Mouse (Mus musculus): Measurements from ENCODE around the gene Prokr2. TPM values are rescaled to one million over a fixed set of nuclear protein-coding genes. Genes with fewer than 3 reads are reported as not detected.
A peak's percentile ranks its signal among the peaks of the same experiment; 100 is the strongest.

Prokr2 gene
- polyA plus RNA-seq, 1 experiment from 2014 or later, result 0.38 TPM

DNA sequence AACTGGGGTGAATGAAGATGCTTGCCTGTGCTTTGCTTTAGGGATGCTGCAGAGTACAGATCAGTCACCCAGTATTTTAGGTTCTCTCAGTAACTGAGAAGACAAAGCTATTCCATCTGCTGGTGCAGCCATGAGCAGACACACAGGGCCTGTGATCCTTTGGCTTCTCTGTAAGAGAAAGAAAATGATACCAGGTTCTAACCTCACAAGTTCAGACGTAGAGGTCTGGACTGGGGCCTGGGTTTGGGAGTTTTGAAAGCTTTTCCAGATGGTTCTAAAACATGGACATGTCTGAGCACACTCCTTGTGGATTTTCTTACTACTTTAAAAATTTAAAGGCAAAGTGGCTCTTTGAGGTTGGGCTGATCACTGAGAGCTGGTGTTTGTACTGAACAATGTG is 10.5 kb upstream of the Prokr2 start:
- H3K9ac ChIP-seq (replicated peaks; ENCODE audit: low read depth, low read length), result no peak overlapping the region
- no peaks in the 10 kb centered on the region for H3K36me3 ChIP-seq (ENCODE audit: control insufficient read depth, insufficient read depth, low read length)
- no peaks in the 10 kb centered on the region for H3K4me1 ChIP-seq (ENCODE audit: control insufficient read depth, insufficient read depth, low read length)
- H3K27ac ChIP-seq (ENCODE audit: low read length), result no peak overlapping the region
- ATAC-seq (ENCODE audit: insufficient number of reproducible peaks, insufficient read depth, low FRiP score, low read depth), result no peak
- WGBS, result 42% methylated on average over 1 of the region's 1 CpGs
- no peaks in the 10 kb centered on the region for H3K27me3 ChIP-seq (ENCODE audit: control insufficient read depth, insufficient read depth, low read length)
- peaks cover 11% of the 10 kb centered on the region; the same call in 1 of the 2 replicates for H3K9me3 ChIP-seq (ENCODE audit: control insufficient read depth, low read depth, low read length)
- H3K4me2 ChIP-seq (replicated peaks; ENCODE audit: low read depth, low read length), result no peak overlapping the region
- no peak overlapping the region for H3K4me3 ChIP-seq (ENCODE audit: low read depth, low read length)

DNA sequence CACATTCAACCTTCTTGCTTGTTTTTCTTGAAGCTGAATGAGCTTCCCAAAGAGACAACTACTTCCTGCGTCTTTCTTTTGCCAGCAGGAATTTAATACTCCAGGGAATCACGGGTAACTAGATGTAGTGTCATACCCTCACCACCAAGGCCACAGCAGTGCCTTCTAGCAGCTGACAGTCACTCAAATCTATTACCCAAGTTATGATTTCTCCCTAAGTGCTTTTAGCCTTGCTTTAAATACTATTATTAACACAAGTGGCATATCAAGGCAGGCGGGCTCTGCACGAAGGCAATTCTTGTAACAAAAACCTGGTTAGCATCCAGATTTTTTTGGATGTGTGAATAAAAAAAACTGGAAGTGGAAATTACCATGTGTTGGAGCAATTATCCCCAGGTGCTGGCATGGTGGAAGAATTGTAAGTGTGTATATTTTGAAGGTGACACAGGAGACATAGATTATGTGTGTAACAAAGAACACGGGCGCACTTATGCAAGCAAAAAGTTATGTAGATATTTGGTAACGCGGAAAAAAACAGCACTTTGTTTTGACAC is 5.4 kb upstream of the Prokr2 start:
- Histone ChIP-seq H3K27me3 (ENCODE audit: control insufficient read depth, insufficient read depth, low read length) (no peaks in the 10 kb centered on the region), H3K36me3 (ENCODE audit: control insufficient read depth, insufficient read depth, low read length) (no peaks in the 10 kb centered on the region), H3K4me3 (ENCODE audit: low read depth, low read length) (no peak overlapping the region), H3K4me2 (replicated peaks; ENCODE audit: low read depth, low read length) (no peak overlapping the region), H3K9ac (replicated peaks; ENCODE audit: low read depth, low read length) (no peak overlapping the region), H3K4me1 (ENCODE audit: control insufficient read depth, insufficient read depth, low read length) (no peaks in the 10 kb centered on the region), H3K9me3 (ENCODE audit: control insufficient read depth, low read depth, low read length) (no peaks in the 10 kb centered on the region), H3K27ac (ENCODE audit: low read length) (no peak overlapping the region)
- WGBS, result 79% methylated on average over 8 of the region's 8 CpGs
- ATAC-seq (ENCODE audit: insufficient number of reproducible peaks, insufficient read depth, low FRiP score, low read depth), result no peak

DNA sequence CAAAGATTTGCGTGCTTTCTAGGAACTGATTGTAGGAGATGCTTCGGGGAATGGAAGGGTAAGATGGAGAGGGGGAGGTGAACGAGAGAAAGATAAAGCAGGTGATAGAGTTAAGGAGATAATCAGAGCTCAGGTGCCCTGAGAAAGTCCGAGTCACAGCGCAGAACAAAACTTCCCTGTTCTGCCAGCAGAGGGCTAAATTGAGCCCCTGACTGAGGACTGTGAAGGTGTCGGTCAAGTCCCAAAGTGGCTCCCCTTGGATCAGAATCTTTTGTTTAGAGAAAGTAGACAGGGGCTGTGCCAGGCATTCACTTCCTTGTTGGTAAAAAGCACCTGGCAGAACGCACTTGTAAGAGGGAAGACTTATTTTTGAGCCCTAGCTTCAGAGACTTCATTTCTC is 4.3 kb upstream of the Prokr2 start:
- no peak overlapping the region for H3K27ac ChIP-seq (ENCODE audit: low read length)
- H3K9ac ChIP-seq (replicated peaks; ENCODE audit: low read depth, low read length), result no peak overlapping the region
- ATAC-seq (ENCODE audit: insufficient number of reproducible peaks, insufficient read depth, low FRiP score, low read depth), result no peak
- no peaks in the 10 kb centered on the region for H3K9me3 ChIP-seq (ENCODE audit: control insufficient read depth, low read depth, low read length)
- H3K27me3 ChIP-seq (ENCODE audit: control insufficient read depth, insufficient read depth, low read length), result no peaks in the 10 kb centered on the region
- no peak overlapping the region for H3K4me2 ChIP-seq (replicated peaks; ENCODE audit: low read depth, low read length)
- H3K4me3 ChIP-seq (ENCODE audit: low read depth, low read length), result no peak overlapping the region
- 19% methylated on average over 7 of the region's 7 CpGs for WGBS
- no peaks in the 10 kb centered on the region for H3K36me3 ChIP-seq (ENCODE audit: control insufficient read depth, insufficient read depth, low read length)
- H3K4me1 ChIP-seq (ENCODE audit: control insufficient read depth, insufficient read depth, low read length), result no peaks in the 10 kb centered on the region

DNA sequence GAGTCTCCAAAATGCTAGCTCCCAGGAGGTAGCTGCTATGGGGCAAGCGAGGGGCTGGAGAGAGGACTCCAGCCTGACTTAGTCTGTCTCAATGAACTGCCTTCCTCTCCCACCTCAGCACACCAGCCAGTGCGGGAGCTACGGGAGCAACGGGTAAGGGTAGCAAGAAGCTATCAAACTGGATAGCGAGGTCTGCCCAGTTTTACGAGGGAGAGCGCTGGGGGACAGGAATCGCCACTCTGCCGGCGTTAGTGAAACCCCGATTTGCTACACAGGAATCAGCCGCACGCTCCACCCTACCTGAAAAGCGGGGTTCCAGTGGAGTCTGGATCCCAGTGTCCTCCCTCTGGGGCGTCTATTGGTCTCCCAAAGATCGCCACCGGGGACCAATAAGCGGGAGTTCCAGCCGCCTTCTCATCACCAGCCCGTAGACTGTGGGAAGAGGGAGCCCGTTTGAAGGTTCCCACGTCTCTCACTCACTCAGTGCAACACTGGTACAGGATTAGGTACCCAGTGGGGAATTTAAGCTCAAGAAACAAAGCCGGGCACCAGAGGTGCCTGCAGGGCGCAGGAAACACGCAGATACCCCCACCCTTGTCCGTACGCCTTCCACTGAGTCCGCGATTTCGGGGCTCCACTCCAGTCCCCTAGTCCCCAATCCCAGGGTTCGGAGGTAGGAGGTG is 595 bp downstream of the Prokr2 start:
- no peak for ATAC-seq (ENCODE audit: insufficient number of reproducible peaks, insufficient read depth, low FRiP score, low read depth)
- H3K27me3 ChIP-seq (ENCODE audit: control insufficient read depth, insufficient read depth, low read length), result peaks cover 3% of the 10 kb centered on the region; the same call in 1 of the 2 replicates
- H3K4me3 ChIP-seq (ENCODE audit: low read depth, low read length), result peak overlapping the region; percentile 45
- H3K4me1 ChIP-seq (ENCODE audit: control insufficient read depth, insufficient read depth, low read length), result no peaks in the 10 kb centered on the region
- H3K27ac ChIP-seq (ENCODE audit: low read length), result no peak overlapping the region
- no peaks in the 10 kb centered on the region for H3K9me3 ChIP-seq (ENCODE audit: control insufficient read depth, low read depth, low read length)
- WGBS, result under 1% methylated on average over 31 of the region's 31 CpGs
- 0 out of 2 replicates have a peak overlapping the region, but pooled peaks have one; percentile 21 for H3K9ac ChIP-seq (replicated peaks; ENCODE audit: low read depth, low read length)
- H3K4me2 ChIP-seq (replicated peaks; ENCODE audit: low read depth, low read length), result peak overlapping the region; percentile 99
- H3K36me3 ChIP-seq (ENCODE audit: control insufficient read depth, insufficient read depth, low read length), result no peaks in the 10 kb centered on the region

DNA sequence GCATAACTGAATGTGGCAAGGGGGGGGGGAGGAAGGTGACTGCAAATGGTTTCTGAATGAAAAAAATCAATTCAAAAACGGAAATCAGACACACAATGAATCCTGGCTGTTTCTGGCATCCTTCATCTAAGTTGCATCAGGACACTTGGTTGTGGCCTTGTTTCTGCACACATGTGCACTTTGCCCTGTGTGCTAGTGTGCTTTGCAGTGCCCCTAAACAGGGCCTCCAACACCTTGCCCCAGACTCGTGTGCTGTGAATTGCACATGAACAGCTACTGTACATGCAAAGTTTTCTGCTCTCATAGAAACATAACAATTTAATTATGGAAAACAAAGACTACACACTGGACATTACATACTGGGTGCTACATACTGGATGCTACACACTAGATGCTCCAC is 2.9 kb downstream of the Prokr2 start:
- H3K4me3 ChIP-seq (ENCODE audit: low read depth, low read length), result no peak overlapping the region
- no peak overlapping the region for H3K9ac ChIP-seq (replicated peaks; ENCODE audit: low read depth, low read length)
- no peak overlapping the region for H3K27ac ChIP-seq (ENCODE audit: low read length)
- H3K4me2 ChIP-seq (replicated peaks; ENCODE audit: low read depth, low read length), result no peak overlapping the region
- H3K27me3 ChIP-seq (ENCODE audit: control insufficient read depth, insufficient read depth, low read length), result peaks cover 3% of the 10 kb centered on the region; the same call in 1 of the 2 replicates
- 69% methylated on average over 2 of the region's 2 CpGs for WGBS
- no peak for ATAC-seq (ENCODE audit: insufficient number of reproducible peaks, insufficient read depth, low FRiP score, low read depth)
- no peaks in the 10 kb centered on the region for H3K36me3 ChIP-seq (ENCODE audit: control insufficient read depth, insufficient read depth, low read length)
- H3K9me3 ChIP-seq (ENCODE audit: control insufficient read depth, low read depth, low read length), result no peaks in the 10 kb centered on the region
- no peaks in the 10 kb centered on the region for H3K4me1 ChIP-seq (ENCODE audit: control insufficient read depth, insufficient read depth, low read length)

DNA sequence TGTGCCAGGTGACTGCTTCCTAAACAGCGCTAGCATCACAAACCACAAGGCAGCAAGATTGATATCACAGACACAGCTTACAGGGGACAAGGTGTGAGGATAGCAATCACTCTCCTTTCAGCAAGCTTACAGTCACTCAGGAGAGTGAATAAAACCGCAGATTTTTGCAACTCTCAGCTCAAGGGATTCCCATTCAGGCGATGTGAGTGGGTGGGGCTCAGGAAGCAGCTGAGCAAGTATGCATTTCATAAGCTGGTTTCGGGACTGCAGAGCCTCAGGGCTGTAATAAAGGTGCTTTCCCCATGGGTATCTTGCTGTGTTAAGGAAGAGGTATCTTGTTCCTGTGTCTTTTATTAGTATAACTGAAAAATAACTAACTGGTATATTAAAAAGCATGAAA is 5.6 kb downstream of the Prokr2 start:
- no peak for ATAC-seq (ENCODE audit: insufficient number of reproducible peaks, insufficient read depth, low FRiP score, low read depth)
- no peaks in the 10 kb centered on the region for H3K36me3 ChIP-seq (ENCODE audit: control insufficient read depth, insufficient read depth, low read length)
- peaks cover 3% of the 10 kb centered on the region; the same call in 1 of the 2 replicates for H3K27me3 ChIP-seq (ENCODE audit: control insufficient read depth, insufficient read depth, low read length)
- H3K9me3 ChIP-seq (ENCODE audit: control insufficient read depth, low read depth, low read length), result no peaks in the 10 kb centered on the region
- no peak overlapping the region for H3K4me2 ChIP-seq (replicated peaks; ENCODE audit: low read depth, low read length)
- H3K9ac ChIP-seq (replicated peaks; ENCODE audit: low read depth, low read length), result no peak overlapping the region
- H3K27ac ChIP-seq (ENCODE audit: low read length), result no peak overlapping the region
- no peaks in the 10 kb centered on the region for H3K4me1 ChIP-seq (ENCODE audit: control insufficient read depth, insufficient read depth, low read length)
- 43% methylated on average over 4 of the region's 4 CpGs for WGBS
- no peak overlapping the region for H3K4me3 ChIP-seq (ENCODE audit: low read depth, low read length)

DNA sequence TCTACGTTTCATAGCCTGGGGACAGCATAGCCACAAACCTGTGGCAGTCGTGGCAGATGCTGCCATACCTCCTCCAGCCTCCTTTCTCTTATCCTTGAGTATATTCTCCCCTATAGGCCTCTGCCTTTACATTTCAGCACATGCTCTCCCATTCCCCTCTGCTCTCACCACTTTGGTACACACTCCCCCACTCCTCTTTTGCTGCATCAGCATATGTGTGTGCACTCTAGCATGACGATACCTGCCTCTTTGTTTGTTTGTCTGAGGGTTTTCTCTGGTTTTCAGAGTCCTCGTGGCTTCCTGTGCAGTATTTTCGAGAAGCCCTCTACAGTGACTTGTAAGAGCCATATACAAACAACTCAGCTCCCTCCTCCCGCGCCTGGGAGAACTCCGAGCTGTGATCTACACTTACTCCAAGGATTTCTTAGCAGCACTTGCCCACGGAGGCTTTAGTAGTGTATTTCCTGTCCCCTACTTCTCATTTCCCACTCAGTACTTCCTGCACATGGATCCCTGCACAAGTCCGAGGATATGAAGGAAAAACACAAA is 6.6 kb downstream of the Prokr2 start:
- 58% methylated on average over 10 of the region's 10 CpGs for WGBS

DNA sequence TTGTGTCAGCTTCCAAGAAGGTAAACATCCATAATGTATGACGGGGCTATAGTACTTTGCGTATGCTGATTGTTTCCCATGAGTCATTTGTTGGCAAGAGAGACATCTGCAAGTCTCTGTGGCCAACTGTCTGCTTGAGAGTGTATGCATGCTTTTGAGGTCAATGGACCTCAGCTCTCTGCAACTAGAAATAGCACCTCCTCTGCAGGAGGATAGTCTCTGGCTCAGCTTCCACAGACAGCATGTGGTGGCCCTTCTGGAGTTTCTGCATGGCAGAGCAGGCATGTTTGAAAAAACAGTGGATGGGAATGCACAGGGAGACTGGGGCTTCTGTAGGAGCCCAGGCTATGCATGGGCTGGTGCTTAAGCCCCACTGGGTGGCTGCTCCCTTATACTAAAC is 7.8 kb downstream of the Prokr2 start:
- Histone ChIP-seq H3K4me1 (ENCODE audit: control insufficient read depth, insufficient read depth, low read length) (no peaks in the 10 kb centered on the region), H3K9ac (replicated peaks; ENCODE audit: low read depth, low read length) (no peak overlapping the region), H3K27ac (ENCODE audit: low read length) (no peak overlapping the region), H3K27me3 (ENCODE audit: control insufficient read depth, insufficient read depth, low read length) (no peaks in the 10 kb centered on the region), H3K4me3 (ENCODE audit: low read depth, low read length) (no peak overlapping the region), H3K36me3 (ENCODE audit: control insufficient read depth, insufficient read depth, low read length) (no peaks in the 10 kb centered on the region), H3K9me3 (ENCODE audit: control insufficient read depth, low read depth, low read length) (no peaks in the 10 kb centered on the region), H3K4me2 (replicated peaks; ENCODE audit: low read depth, low read length) (no peak overlapping the region)
- WGBS, result 62% methylated on average over 2 of the region's 2 CpGs
- ATAC-seq (ENCODE audit: insufficient number of reproducible peaks, insufficient read depth, low FRiP score, low read depth), result no peak

More for the DNA sequence above, 6.6 kb downstream of the Prokr2 start:
- Histone ChIP-seq H3K9ac (replicated peaks; ENCODE audit: low read depth, low read length) (no peak overlapping the region), H3K4me1 (ENCODE audit: control insufficient read depth, insufficient read depth, low read length) (no peaks in the 10 kb centered on the region), H3K4me3 (ENCODE audit: low read depth, low read length) (no peak overlapping the region), H3K36me3 (ENCODE audit: control insufficient read depth, insufficient read depth, low read length) (no peaks in the 10 kb centered on the region), H3K4me2 (replicated peaks; ENCODE audit: low read depth, low read length) (no peak overlapping the region), H3K9me3 (ENCODE audit: control insufficient read depth, low read depth, low read length) (no peaks in the 10 kb centered on the region), H3K27me3 (ENCODE audit: control insufficient read depth, insufficient read depth, low read length) (peaks cover 3% of the 10 kb centered on the region; the same call in 1 of the 2 replicates), H3K27ac (ENCODE audit: low read length) (no peak overlapping the region)
- no peak for ATAC-seq (ENCODE audit: insufficient number of reproducible peaks, insufficient read depth, low FRiP score, low read depth)
